Mouse (Mus musculus) neural tube, embryonic 15.5 days (tissue): ENCODE data around the gene Emilin3. TPM values are rescaled to one million over a fixed set of nuclear protein-coding genes. Genes with fewer than 3 reads are reported as not detected.
A peak's percentile ranks its signal among the peaks of the same experiment; 100 is the strongest.

Experiments used
- ATAC-seq: fragments of 200-750 bp; cut with Nextera tagmentation; 2 replicates; pipeline ENCODE4 v1.8.0; 2017; ENCODE audit warnings: mild to moderate bottlenecking, moderate TSS enrichment, moderate library complexity; ENCODE audit not compliant: low FRiP score
- H3K27ac ChIP-seq: fragments of 300-500 bp; sonication (generic); replicated peaks from 2 replicates; pipeline ENCODE4 v1.5.1; 2015; ENCODE audit warnings: mild to moderate bottlenecking, inconsistent platforms
- H3K27me3 ChIP-seq: fragments of 300-500 bp; sonication (generic); replicated peaks from 2 replicates; pipeline ENCODE4 v1.6.1; 2015; ENCODE audit warnings: inconsistent platforms
- H3K36me3 ChIP-seq: fragments of 300-500 bp; sonication (generic); 2 replicates; pipeline ENCODE4 v1.6.1; 2015; ENCODE audit warnings: inconsistent platforms
- H3K4me1 ChIP-seq: fragments of 300-500 bp; sonication (generic); 2 replicates; pipeline ENCODE4 v1.6.1; 2015; ENCODE audit warnings: inconsistent platforms
- H3K4me2 ChIP-seq: fragments of 300-500 bp; sonication (generic); 2 replicates; pipeline ENCODE4 v1.6.1; 2015; ENCODE audit warnings: inconsistent platforms, mild to moderate bottlenecking, moderate library complexity
- H3K4me3 ChIP-seq: fragments of 300-500 bp; sonication (generic); replicated peaks from 2 replicates; pipeline ENCODE4 v1.5.1; 2015; ENCODE audit warnings: mild to moderate bottlenecking, inconsistent platforms
- H3K9ac ChIP-seq: fragments of 300-500 bp; sonication (generic); replicated peaks from 2 replicates; pipeline ENCODE4 v1.6.1; 2015; ENCODE audit warnings: mild to moderate bottlenecking, inconsistent platforms
- H3K9me3 ChIP-seq: fragments of 300-500 bp; sonication (generic); replicated peaks from 2 replicates; pipeline ENCODE4 v1.6.1; 2016; ENCODE audit warnings: inconsistent platforms
- WGBS: fragments of 180-500 bp; shearing (Covaris S2); methylation state at CpG from one replicate; pipeline ENCODE4 v1.1.7; 2015; ENCODE audit warnings: mixed read lengths; 5-methylcytosine and 5-hydroxymethylcytosine counted together
- polyA plus RNA-seq: library from polyadenylated mRNA; unstranded; fragments of >200 nt; fragmentation: Nextera tagmentation; extraction: Ambion mirVana; gene quantifications from 2 replicates; pipeline ENCODE4 v1.2.1, GENCODE M21; 2015

The Emilin3 gene
- polyA plus RNA-seq, 1 experiment from 2014 or later: 1.3 TPM

DNA sequence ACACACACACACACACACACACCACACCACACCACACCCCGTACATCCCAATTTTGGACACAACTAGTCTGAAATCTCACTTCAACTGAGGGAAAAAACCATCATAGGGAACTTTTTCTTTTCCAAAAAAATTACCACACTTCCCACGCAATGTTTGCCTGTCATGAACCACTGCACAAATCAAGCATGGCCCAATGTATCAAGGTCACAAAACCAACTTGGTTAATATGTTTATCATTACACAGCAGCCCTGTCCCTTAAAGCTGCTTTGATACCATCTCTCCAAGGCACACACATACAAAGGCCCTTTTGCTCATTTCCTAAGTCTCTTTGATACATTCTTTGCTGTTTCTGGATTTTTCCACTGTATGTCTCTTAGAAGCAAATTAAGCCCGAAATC, 40.8 kb downstream of the Emilin3 start:
- H3K4me3 ChIP-seq: peak overlapping the region; percentile 22
- no peaks in the 10 kb centered on the region for H3K27me3 ChIP-seq
- no peaks in the 10 kb centered on the region for H3K9me3 ChIP-seq
- no peak for ATAC-seq
- peaks cover 20% of the 10 kb centered on the region for H3K4me1 ChIP-seq
- no peak overlapping the region for H3K9ac ChIP-seq
- WGBS: 82% methylated on average over 3 of the region's 3 CpGs
- H3K4me2 ChIP-seq: peak overlapping the region; percentile 47
- H3K27ac ChIP-seq: no peak overlapping the region
- H3K36me3 ChIP-seq: no peaks in the 10 kb centered on the region

DNA sequence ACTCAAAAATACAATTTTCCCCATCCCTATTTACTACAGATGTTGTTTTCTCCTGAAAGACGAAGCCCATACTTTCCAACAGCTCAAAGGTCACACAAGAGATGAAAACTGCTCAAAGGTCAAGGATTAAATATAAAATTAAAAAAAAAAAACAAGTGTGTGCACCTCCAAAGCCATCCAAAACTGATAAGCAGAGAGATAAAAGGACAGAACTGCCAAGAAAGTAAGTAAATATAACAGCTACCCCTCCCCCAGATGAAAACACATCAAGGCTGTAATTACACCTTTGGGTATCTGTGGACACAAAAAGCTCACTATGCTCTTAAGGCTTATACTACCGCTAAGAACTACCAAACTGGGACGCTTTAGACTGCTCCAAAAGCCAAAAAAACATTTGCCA, 42.7 kb downstream of the Emilin3 start:
- Histone ChIP-seq H3K27me3 (no peaks in the 10 kb centered on the region), H3K4me3 (no peak overlapping the region), H3K4me2 (no peak overlapping the region), H3K9ac (no peak overlapping the region), H3K4me1 (peaks cover 20% of the 10 kb centered on the region), H3K9me3 (no peaks in the 10 kb centered on the region; the same call in 1 of the 2 replicates), H3K36me3 (no peaks in the 10 kb centered on the region), H3K27ac (no peak overlapping the region)
- WGBS: 74% methylated on average over 3 of the region's 3 CpGs
- ATAC-seq: no peak

DNA sequence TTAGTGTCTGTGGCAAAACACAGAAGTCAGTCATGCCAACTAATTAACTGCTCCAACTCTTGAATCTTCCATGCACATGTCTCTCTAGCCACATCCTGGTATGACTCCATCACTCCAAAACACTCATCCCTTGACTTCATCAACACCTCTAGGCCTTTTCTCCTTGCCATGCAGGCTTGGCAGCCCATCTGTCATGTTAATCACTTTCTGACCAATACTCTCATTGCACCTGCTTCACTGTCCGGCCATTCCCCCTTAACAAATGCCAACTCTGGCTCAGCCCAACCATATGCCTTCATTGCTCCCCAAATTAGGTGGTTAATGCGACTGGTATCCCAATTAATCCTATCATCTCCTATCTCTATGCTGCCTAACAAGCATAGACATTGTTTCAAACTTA, 46.9 kb downstream of the Emilin3 start:
- WGBS: 79% methylated on average over 2 of the region's 2 CpGs

DNA sequence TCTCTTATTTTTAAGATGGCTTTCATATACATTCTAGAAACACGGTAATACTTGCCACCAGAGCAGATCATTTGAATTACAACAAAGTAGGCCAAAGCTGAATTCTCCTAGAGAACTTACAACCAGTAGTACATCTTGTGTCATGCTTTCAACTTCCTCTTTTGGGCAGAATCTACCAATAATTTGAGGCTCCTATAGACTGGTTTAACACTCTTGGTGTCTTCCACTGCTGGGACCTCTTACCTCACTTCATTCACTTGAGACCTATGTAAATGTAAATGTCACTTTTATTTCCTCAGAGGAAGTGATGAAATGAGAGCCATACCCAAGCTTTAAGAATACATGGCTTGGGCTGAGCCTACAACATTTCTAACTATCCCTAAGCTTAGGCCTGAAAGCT, 48.0 kb downstream of the Emilin3 start:
- WGBS: 93% methylated on average over 1 of the region's 1 CpGs
- no peak overlapping the region for H3K27ac ChIP-seq
- ATAC-seq: no peak

More for the DNA sequence above, 46.9 kb downstream of the Emilin3 start:
- no peak overlapping the region for H3K9ac ChIP-seq
- no peaks in the 10 kb centered on the region; the same call in 1 of the 2 replicates for H3K9me3 ChIP-seq
- no peaks in the 10 kb centered on the region for H3K36me3 ChIP-seq
- no peak overlapping the region for H3K4me2 ChIP-seq
- H3K4me3 ChIP-seq: no peak overlapping the region
- no peak for ATAC-seq
- H3K4me1 ChIP-seq: 0 out of 2 replicates have a peak, but pooled peaks cover 4% of the 10 kb centered on the region
- H3K27ac ChIP-seq: no peak overlapping the region
- H3K27me3 ChIP-seq: no peaks in the 10 kb centered on the region

DNA sequence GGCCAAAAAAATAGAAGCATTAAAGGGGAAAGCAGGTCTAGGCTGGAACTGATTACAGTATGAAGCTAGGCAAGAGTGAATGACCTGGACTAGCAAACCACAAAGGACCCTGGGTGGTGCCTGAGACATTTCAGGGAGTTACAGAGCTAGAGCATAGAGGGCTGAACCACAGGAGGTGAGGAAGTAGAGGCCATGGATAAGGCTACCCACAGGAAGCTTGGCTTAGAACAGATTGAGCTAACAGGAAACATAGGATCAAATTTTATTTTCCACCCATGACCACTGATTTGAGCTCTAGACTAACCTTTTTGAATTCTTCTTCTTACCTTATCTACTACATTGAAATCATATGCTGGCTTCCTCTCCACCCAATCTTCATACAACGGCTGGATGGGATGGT, 51.8 kb downstream of the Emilin3 start:
- WGBS: 91% methylated on average over 1 of the region's 1 CpGs
- Histone ChIP-seq H3K4me1 (no peaks in the 10 kb centered on the region), H3K4me2 (no peak overlapping the region), H3K4me3 (no peak overlapping the region), H3K36me3 (no peaks in the 10 kb centered on the region), H3K27ac (no peak overlapping the region), H3K27me3 (no peaks in the 10 kb centered on the region), H3K9me3 (no peaks in the 10 kb centered on the region), H3K9ac (no peak overlapping the region)
- ATAC-seq: no peak

More for the DNA sequence above, 48.0 kb downstream of the Emilin3 start:
- Histone ChIP-seq H3K9me3 (no peaks in the 10 kb centered on the region; the same call in 1 of the 2 replicates), H3K4me2 (no peak overlapping the region), H3K36me3 (no peaks in the 10 kb centered on the region), H3K4me3 (no peak overlapping the region), H3K9ac (no peak overlapping the region), H3K4me1 (no peaks in the 10 kb centered on the region), H3K27me3 (no peaks in the 10 kb centered on the region)

Other genes starting within 250 kb of the Emilin3 start
- gene Plcg1, start 181.0 kb downstream of the Emilin3 start, polyA plus RNA-seq: 47.2 and 49.5 TPM in 2 replicates
- 17.6 and 17.9 TPM in 2 replicates for gene Zhx3, start 39.3 kb downstream of the Emilin3 start, polyA plus RNA-seq
- gene Lpin3, start 31.7 kb downstream of the Emilin3 start, polyA plus RNA-seq: 0.72 and 1.6 TPM in 2 replicates
- 31.1 and 32.1 TPM in 2 replicates for gene Chd6, start 196.7 kb upstream of the Emilin3 start, polyA plus RNA-seq